Mouse (Mus musculus) liver (tissue): Measurements from ENCODE around the gene Atn1.
A peak's percentile ranks its signal among the peaks of the same experiment; 100 is the strongest.

Source experiments
- DNase-seq: peaks from one replicate; pipeline ENCODE4 v3.0.0-alpha.2; 2020; ENCODE audit warnings: mixed read lengths

The Atn1 gene

GRCm38 (mm10) chr6:124740211-124740887 lies 16.0 kb downstream of the Atn1 start:
- peak; percentile 64 for DNase-seq

- DNase-seq: no peak
These were observed 17.0 kb downstream of the Atn1 start for GRCm38 (mm10) chr6:124739231-124739796.

- DNase-seq: peak; percentile 70
These were observed 17.8 kb downstream of the Atn1 start, which contains the start of gene Ptpn6 for GRCm38 (mm10) chr6:124738511-124739023. Gene Ptpn6, minus strand, starts transcription at chr6:124738714.

- DNase-seq: no peak
These were observed 19.3 kb downstream of the Atn1 start for GRCm38 (mm10) chr6:124737040-124737439.

- DNase-seq: no peak
These were observed 21.9 kb downstream of the Atn1 start for GRCm38 (mm10) chr6:124734417-124734816.

- peak; percentile 72 for DNase-seq
These were observed 23.6 kb downstream of the Atn1 start for GRCm38 (mm10) chr6:124732476-124733370.

GRCm38 (mm10) chr6:124731038-124731437 lies 25.3 kb downstream of the Atn1 start:
- no peak for DNase-seq

GRCm38 (mm10) chr6:124729850-124730705 lies 26.2 kb downstream of the Atn1 start:
- no peak for DNase-seq

- DNase-seq: no peak
These were observed 27.7 kb downstream of the Atn1 start for GRCm38 (mm10) chr6:124728621-124729020.

GRCm38 (mm10) chr6:124724472-124724871 lies 31.9 kb downstream of the Atn1 start:
- no peak for DNase-seq

GRCm38 (mm10) chr6:124723541-124723940 lies 32.8 kb downstream of the Atn1 start:
- no peak for DNase-seq

GRCm38 (mm10) chr6:124722876-124723473 lies 33.3 kb downstream of the Atn1 start:
- no peak for DNase-seq

GRCm38 (mm10) chr6:124720904-124721303 lies 35.4 kb downstream of the Atn1 start:
- no peak for DNase-seq

- peak; percentile 62 for DNase-seq
These were observed 36.9 kb downstream of the Atn1 start for GRCm38 (mm10) chr6:124719354-124719978.

- no peak for DNase-seq
These were observed 37.6 kb downstream of the Atn1 start for GRCm38 (mm10) chr6:124718703-124719102.

- DNase-seq: no peak
These were observed 38.4 kb downstream of the Atn1 start for GRCm38 (mm10) chr6:124717968-124718367.

GRCm38 (mm10) chr6:124716864-124717490 lies 39.3 kb downstream of the Atn1 start:
- peak; percentile 67 for DNase-seq

- no peak for DNase-seq
These were observed 43.4 kb downstream of the Atn1 start for GRCm38 (mm10) chr6:124712918-124713317.

GRCm38 (mm10) chr6:124711824-124712782 lies 44.2 kb downstream of the Atn1 start, which contains the start of the genes Emg1 and Phb2:
Gene Emg1, minus strand, starts transcription at chr6:124712178.
Gene Phb2, plus strand, starts transcription at chr6:124712336.
- DNase-seq: peak; percentile 97
